Mouse (Mus musculus): ENCODE results near the gene Cacna1c. TPM values are rescaled to one million over a fixed set of nuclear protein-coding genes. Genes with fewer than 3 reads are reported as not detected.

Gene Cacna1c
- polyA plus RNA-seq, 1 experiment from 2014 or later = 13.7 TPM

DNA sequence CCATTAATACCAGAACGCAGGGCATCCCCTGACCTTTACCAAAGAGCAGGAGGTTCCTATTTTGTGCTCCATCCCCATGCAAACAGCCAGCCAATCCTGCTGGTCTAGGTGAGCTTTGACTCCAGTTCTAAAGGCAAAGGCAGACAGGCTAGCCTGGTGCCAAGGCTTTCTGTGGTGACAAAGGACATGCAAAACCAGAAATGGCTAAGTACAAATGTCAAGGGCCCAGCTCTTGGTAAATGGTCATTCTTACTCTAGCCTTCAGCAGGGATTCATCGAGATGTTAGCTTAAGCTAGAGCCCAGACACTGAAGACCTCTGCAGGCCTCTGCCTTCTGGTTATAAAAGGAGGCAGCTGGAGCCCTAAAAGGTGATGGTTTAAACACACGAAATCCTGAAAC lies 269.5 kb downstream of the Cacna1c start:
- H3K27ac ChIP-seq (ENCODE audit: low read depth, low read length) = no peak overlapping the region
- 75% methylated on average over 3 of the region's 3 CpGs for WGBS
- no peaks in the 10 kb centered on the region for H3K9me3 ChIP-seq (ENCODE audit: control insufficient read depth, low read length)
- no peaks in the 10 kb centered on the region for H3K4me1 ChIP-seq (ENCODE audit: control insufficient read depth, insufficient read depth, low read length)
- no peak overlapping the region for H3K9ac ChIP-seq (replicated peaks; ENCODE audit: low read depth, low read length)
- no peaks in the 10 kb centered on the region for H3K36me3 ChIP-seq (ENCODE audit: control insufficient read depth, insufficient read depth, low read length)
- H3K27me3 ChIP-seq (ENCODE audit: control insufficient read depth, insufficient read depth, low read length) = no peaks in the 10 kb centered on the region
- no peak overlapping the region for H3K4me2 ChIP-seq (ENCODE audit: low read depth, low read length)
- no peak overlapping the region for H3K4me3 ChIP-seq (ENCODE audit: low read depth, low read length)
- no peak for ATAC-seq (ENCODE audit: low read depth)

DNA sequence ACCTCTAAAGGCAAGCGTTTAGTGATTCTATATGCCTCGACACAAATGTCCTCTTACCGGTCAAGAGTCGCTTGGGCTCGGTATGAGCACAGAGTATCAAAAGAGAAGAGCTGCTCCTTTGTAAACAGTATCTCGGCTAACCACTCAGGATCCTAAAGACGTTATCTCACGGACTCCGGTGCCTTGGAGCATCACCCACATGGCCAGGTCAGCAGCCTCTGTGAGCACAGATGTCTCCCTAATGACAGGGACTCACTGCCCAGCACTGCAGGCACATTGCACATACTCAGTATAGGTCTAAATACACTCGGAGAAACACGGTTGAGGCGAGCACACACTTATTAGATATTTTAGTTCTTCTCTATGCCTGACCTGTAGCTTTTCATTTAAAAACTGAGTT lies 271.8 kb downstream of the Cacna1c start:
- no peaks in the 10 kb centered on the region for H3K36me3 ChIP-seq (ENCODE audit: control insufficient read depth, insufficient read depth, low read length)
- no peak for ATAC-seq (ENCODE audit: low read depth)

DNA sequence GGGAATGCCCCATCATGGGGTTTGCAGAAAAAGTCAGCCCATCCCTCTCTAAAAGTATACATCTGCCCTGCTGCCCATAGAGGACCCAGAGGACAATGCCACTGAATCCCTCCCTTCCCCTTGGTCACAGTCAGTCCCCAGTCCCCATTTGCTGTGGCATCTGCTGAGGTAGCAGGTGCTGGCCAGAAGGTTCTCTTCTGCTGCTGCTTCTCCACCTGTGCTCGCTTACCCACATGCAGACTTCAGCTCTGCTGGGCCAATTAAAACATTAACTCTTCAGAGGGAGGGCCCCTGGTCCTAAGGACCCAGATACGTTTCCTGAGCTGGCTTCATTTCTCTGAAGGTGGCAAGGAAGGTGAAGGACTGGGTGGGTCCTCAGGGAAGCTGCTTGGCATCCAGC lies 272.3 kb downstream of the Cacna1c start:
- Histone ChIP-seq H3K4me2 (ENCODE audit: low read depth, low read length) (no peak overlapping the region), H3K9ac (replicated peaks; ENCODE audit: low read depth, low read length) (no peak overlapping the region), H3K9me3 (ENCODE audit: control insufficient read depth, low read length) (no peaks in the 10 kb centered on the region), H3K4me1 (ENCODE audit: control insufficient read depth, insufficient read depth, low read length) (no peaks in the 10 kb centered on the region), H3K27me3 (ENCODE audit: control insufficient read depth, insufficient read depth, low read length) (no peaks in the 10 kb centered on the region), H3K36me3 (ENCODE audit: control insufficient read depth, insufficient read depth, low read length) (no peaks in the 10 kb centered on the region), H3K27ac (ENCODE audit: low read depth, low read length) (no peak overlapping the region), H3K4me3 (ENCODE audit: low read depth, low read length) (no peak overlapping the region)
- 59% methylated on average over 2 of the region's 2 CpGs for WGBS
- ATAC-seq (ENCODE audit: low read depth) = no peak

More for the DNA sequence above, 271.8 kb downstream of the Cacna1c start:
- no peaks in the 10 kb centered on the region for H3K27me3 ChIP-seq (ENCODE audit: control insufficient read depth, insufficient read depth, low read length)
- H3K4me3 ChIP-seq (ENCODE audit: low read depth, low read length) = no peak overlapping the region
- no peaks in the 10 kb centered on the region for H3K4me1 ChIP-seq (ENCODE audit: control insufficient read depth, insufficient read depth, low read length)
- H3K9ac ChIP-seq (replicated peaks; ENCODE audit: low read depth, low read length) = no peak overlapping the region
- WGBS = 93% methylated on average over 12 of the region's 12 CpGs
- no peaks in the 10 kb centered on the region for H3K9me3 ChIP-seq (ENCODE audit: control insufficient read depth, low read length)
- H3K27ac ChIP-seq (ENCODE audit: low read depth, low read length) = no peak overlapping the region
- H3K4me2 ChIP-seq (ENCODE audit: low read depth, low read length) = no peak overlapping the region

DNA sequence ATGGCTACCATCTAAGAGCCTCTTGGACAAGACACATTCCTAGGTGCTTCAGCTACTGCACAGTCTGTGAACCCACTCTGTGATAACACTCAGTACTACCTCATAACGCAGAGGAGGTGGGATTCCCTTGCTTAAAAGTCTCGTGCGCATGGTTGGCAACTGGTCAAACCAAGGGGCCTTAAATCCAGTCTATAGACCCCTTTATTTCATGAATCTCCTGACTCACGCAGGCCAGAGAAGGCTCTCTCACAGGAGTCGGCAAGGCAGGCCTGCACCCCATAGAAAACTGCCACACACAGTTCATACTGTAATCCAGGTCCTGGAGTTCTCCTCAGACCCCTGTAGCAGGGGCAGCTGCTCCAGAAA lies 273.0 kb downstream of the Cacna1c start:
- ATAC-seq (ENCODE audit: low read depth) = 0 out of 2 replicates have a peak, but pooled peaks have one; percentile 16
- Histone ChIP-seq H3K27ac (ENCODE audit: low read depth, low read length) (no peak overlapping the region), H3K27me3 (ENCODE audit: control insufficient read depth, insufficient read depth, low read length) (no peaks in the 10 kb centered on the region), H3K4me3 (ENCODE audit: low read depth, low read length) (no peak overlapping the region), H3K9ac (replicated peaks; ENCODE audit: low read depth, low read length) (no peak overlapping the region), H3K4me2 (ENCODE audit: low read depth, low read length) (no peak overlapping the region), H3K9me3 (ENCODE audit: control insufficient read depth, low read length) (no peaks in the 10 kb centered on the region), H3K36me3 (ENCODE audit: control insufficient read depth, insufficient read depth, low read length) (no peaks in the 10 kb centered on the region), H3K4me1 (ENCODE audit: control insufficient read depth, insufficient read depth, low read length) (no peaks in the 10 kb centered on the region)
- 82% methylated on average over 5 of the region's 5 CpGs for WGBS

DNA sequence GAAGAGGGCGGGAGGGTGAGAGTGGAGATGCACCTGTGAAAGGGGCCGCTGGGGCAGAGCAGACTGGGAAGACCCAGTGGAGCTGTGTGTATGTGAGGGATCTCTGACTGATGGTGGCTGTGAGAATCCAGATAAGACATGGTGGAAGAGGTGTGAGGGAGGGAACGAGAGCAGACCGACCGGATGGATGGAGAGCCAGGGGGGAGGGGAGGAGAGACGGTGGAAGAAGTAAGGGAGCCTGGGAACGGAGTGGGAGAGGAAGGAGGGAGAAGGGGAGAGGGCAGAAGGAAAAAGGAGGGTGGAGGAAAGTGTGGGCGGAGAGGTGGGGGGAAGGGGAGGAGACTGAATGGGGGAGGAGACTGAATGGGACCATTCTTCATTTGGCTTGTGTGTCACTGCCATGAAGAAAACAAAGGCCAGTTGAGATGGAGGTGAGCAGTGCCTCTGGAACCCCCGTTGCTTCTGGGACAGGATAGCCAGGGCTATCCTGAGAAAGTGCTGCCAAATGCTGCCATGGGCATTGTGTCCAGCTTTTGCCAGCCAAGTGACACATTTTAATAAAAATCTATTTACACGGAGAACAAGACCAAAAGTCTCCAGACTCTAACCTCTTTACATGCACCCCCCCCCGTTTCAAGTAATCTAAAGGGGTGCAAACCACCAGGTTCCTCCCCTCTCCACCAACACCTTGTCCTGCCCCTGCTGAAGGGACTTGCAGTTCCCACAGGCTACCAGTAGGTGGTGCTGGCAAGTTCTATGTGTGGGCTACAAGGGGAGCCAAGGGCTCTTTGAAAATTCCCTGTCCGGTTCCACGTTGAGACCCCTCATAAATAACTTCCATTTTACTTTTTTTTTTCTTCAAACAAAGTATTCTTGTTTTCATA lies 273.6 kb downstream of the Cacna1c start:
- 31% methylated on average over 13 of the region's 13 CpGs for WGBS

DNA sequence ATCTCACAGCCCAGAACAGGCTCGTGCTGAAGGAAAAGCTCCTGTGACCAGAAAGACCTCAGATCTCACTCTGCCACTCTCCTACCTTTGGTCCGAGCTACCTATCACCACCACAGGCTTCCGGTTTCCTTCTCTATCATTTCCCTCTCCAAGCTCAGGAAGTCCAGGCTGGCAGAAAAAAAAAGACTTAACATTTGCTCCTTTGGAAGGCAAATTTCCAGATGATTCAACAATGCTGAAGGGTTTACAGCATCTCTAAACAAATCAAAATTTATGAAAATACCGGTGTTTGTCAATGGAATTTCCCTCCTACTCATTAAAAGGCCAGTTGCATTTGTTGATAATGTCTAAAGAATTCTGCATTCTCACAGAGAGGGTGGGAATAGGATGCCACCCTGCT lies 288.0 kb downstream of the Cacna1c start:
- H3K4me2 ChIP-seq (ENCODE audit: low read depth, low read length) = no peak overlapping the region
- no peaks in the 10 kb centered on the region for H3K27me3 ChIP-seq (ENCODE audit: control insufficient read depth, insufficient read depth, low read length)
- no peaks in the 10 kb centered on the region for H3K4me1 ChIP-seq (ENCODE audit: control insufficient read depth, insufficient read depth, low read length)
- H3K27ac ChIP-seq (ENCODE audit: low read depth, low read length) = no peak overlapping the region
- WGBS = 87% methylated on average over 4 of the region's 4 CpGs
- no peak overlapping the region for H3K4me3 ChIP-seq (ENCODE audit: low read depth, low read length)
- H3K9ac ChIP-seq (replicated peaks; ENCODE audit: low read depth, low read length) = no peak overlapping the region
- no peak for ATAC-seq (ENCODE audit: low read depth)
- no peaks in the 10 kb centered on the region for H3K9me3 ChIP-seq (ENCODE audit: control insufficient read depth, low read length)
- no peaks in the 10 kb centered on the region for H3K36me3 ChIP-seq (ENCODE audit: control insufficient read depth, insufficient read depth, low read length)

More for the DNA sequence above, 273.6 kb downstream of the Cacna1c start:
- ATAC-seq (ENCODE audit: low read depth) = peak; percentile 63; the same call in 1 of the 2 replicates
- H3K4me1 ChIP-seq (ENCODE audit: control insufficient read depth, insufficient read depth, low read length) = no peaks in the 10 kb centered on the region
- H3K27ac ChIP-seq (ENCODE audit: low read depth, low read length) = no peak overlapping the region
- no peaks in the 10 kb centered on the region for H3K36me3 ChIP-seq (ENCODE audit: control insufficient read depth, insufficient read depth, low read length)
- H3K27me3 ChIP-seq (ENCODE audit: control insufficient read depth, insufficient read depth, low read length) = no peaks in the 10 kb centered on the region
- H3K4me2 ChIP-seq (ENCODE audit: low read depth, low read length) = no peak overlapping the region
- H3K9me3 ChIP-seq (ENCODE audit: control insufficient read depth, low read length) = no peaks in the 10 kb centered on the region
- H3K9ac ChIP-seq (replicated peaks; ENCODE audit: low read depth, low read length) = no peak overlapping the region
- H3K4me3 ChIP-seq (ENCODE audit: low read depth, low read length) = no peak overlapping the region

DNA sequence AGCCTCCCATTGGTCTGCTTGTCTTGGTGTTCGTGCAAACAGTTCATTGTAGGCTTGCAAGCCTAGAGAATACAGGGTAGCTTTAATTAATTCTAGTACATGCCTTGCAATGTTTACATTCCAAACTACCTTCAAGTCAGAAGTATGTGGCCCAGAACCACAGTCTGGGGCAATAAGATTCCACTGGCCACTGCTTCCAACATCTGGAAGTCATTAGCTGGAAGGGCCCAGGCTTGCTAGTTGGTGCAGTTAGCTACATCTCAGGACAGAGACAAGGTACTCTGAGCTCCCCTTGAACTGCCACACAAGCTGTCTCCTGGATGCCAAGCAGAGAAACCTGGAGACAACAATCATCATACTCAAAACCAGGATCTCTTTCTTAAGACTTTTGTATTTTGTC lies 288.5 kb downstream of the Cacna1c start:
- 95% methylated on average over 1 of the region's 1 CpGs for WGBS
- no peak for ATAC-seq (ENCODE audit: low read depth)
- Histone ChIP-seq H3K27me3 (ENCODE audit: control insufficient read depth, insufficient read depth, low read length) (no peaks in the 10 kb centered on the region), H3K9me3 (ENCODE audit: control insufficient read depth, low read length) (no peaks in the 10 kb centered on the region), H3K9ac (replicated peaks; ENCODE audit: low read depth, low read length) (no peak overlapping the region), H3K4me1 (ENCODE audit: control insufficient read depth, insufficient read depth, low read length) (no peaks in the 10 kb centered on the region), H3K36me3 (ENCODE audit: control insufficient read depth, insufficient read depth, low read length) (no peaks in the 10 kb centered on the region), H3K4me3 (ENCODE audit: low read depth, low read length) (no peak overlapping the region), H3K27ac (ENCODE audit: low read depth, low read length) (no peak overlapping the region), H3K4me2 (ENCODE audit: low read depth, low read length) (no peak overlapping the region)

DNA sequence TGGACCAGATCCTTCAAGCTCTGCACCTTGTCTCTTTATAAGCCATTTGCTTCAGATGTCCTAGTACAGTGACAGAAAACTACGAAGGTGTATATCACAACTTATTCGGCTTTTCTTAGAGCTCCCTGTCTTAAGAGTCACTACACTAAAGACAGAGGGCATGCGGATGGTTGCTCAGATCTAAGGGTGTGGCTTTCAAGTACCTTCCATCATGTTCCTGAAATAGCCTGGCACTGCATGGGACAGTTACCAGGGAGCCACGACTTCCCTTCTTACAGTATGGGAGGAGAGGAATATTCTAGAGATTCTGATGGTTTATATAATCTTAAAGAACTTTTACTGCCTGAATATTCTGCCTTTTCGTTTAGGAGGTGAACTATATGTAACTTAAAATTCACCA lies 289.3 kb downstream of the Cacna1c start:
- H3K9me3 ChIP-seq (ENCODE audit: control insufficient read depth, low read length) = no peaks in the 10 kb centered on the region
- no peak overlapping the region for H3K4me2 ChIP-seq (ENCODE audit: low read depth, low read length)

DNA sequence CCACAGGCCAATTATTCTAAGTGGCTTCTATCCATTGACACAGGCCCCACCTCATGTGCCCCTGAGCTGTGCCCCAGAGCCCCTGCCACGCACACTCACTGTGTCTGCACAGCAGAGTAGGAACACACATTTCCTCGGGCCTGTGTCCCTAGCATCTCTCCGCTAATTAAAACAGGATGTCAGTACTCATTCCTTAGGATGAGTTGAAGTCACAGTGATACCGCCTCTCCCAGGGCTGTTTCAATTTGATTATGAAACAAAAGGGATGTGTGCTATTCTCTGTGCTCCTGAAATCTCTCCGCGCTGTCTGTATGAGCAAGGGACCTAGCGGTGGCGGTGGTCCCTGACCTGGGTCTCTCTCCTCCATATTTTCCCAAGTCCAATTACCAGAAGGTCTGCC lies 296.5 kb downstream of the Cacna1c start:
- H3K4me3 ChIP-seq (ENCODE audit: low read depth, low read length) = no peak overlapping the region
- H3K4me1 ChIP-seq (ENCODE audit: control insufficient read depth, insufficient read depth, low read length) = no peaks in the 10 kb centered on the region
- no peaks in the 10 kb centered on the region for H3K36me3 ChIP-seq (ENCODE audit: control insufficient read depth, insufficient read depth, low read length)
- 93% methylated on average over 8 of the region's 8 CpGs for WGBS
- H3K4me2 ChIP-seq (ENCODE audit: low read depth, low read length) = no peak overlapping the region
- no peaks in the 10 kb centered on the region for H3K27me3 ChIP-seq (ENCODE audit: control insufficient read depth, insufficient read depth, low read length)
- no peak overlapping the region for H3K27ac ChIP-seq (ENCODE audit: low read depth, low read length)
- no peak overlapping the region for H3K9ac ChIP-seq (replicated peaks; ENCODE audit: low read depth, low read length)
- no peaks in the 10 kb centered on the region for H3K9me3 ChIP-seq (ENCODE audit: control insufficient read depth, low read length)
- no peak for ATAC-seq (ENCODE audit: low read depth)

More for the DNA sequence above, 289.3 kb downstream of the Cacna1c start:
- no peaks in the 10 kb centered on the region for H3K4me1 ChIP-seq (ENCODE audit: control insufficient read depth, insufficient read depth, low read length)
- no peak for ATAC-seq (ENCODE audit: low read depth)
- H3K36me3 ChIP-seq (ENCODE audit: control insufficient read depth, insufficient read depth, low read length) = no peaks in the 10 kb centered on the region
- WGBS = 93% methylated on average over 5 of the region's 5 CpGs
- no peak overlapping the region for H3K9ac ChIP-seq (replicated peaks; ENCODE audit: low read depth, low read length)
- H3K4me3 ChIP-seq (ENCODE audit: low read depth, low read length) = no peak overlapping the region
- no peaks in the 10 kb centered on the region for H3K27me3 ChIP-seq (ENCODE audit: control insufficient read depth, insufficient read depth, low read length)
- H3K27ac ChIP-seq (ENCODE audit: low read depth, low read length) = no peak overlapping the region
